Mouse (Mus musculus) frontal cortex, adult (tissue): ENCODE measurements around the gene Pdlim4.
"Not testable (repeated sequence)": the region's sequence is repeated elsewhere in the genome, so short reads cannot be mapped to it uniquely, and the experiment has no call there.

Experiments
- ATAC-seq: cut with Nextera tagmentation; 2 replicates; pipeline ENCODE4 v1.9.2; 2017; ENCODE audit warnings: mild to moderate bottlenecking, moderate library complexity, mixed read lengths; ENCODE audit not compliant: low TSS enrichment

The Pdlim4 gene

DNA sequence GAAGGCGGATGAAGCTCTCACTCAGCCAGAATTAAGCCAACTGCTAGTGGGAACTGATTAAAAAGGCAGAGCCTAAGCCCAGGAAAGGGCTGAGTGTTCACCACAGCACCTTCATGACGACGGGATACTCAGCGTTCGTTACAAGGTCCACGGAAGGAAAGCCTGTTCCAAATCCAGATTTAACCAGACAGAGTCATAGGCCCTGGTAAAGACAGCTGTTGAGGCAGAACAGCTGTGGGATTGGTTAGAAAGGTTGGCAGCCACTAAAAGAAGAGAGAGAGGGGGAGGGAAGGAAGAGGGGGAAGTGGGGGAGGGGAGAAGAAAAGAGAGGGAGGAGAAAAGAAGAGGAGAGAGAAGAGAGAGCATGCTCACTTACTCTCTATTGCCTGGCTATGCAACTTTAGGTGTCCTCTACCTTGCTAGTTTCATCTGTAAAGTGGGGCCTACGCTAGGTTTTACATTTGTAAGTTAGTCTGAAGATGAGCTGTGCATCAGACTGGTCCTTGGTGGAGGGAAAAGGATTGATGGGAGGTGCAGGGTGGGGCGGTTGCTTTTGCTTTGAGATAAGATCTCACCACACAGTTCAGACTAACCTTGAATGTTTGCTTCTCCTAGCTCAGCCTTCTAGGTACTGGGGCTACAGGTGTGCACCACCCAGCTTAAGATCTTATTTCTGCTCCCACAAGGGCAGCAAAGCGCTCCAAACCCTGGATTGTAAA is 5.9 kb downstream of the Pdlim4 start:
- no peak for ATAC-seq

DNA sequence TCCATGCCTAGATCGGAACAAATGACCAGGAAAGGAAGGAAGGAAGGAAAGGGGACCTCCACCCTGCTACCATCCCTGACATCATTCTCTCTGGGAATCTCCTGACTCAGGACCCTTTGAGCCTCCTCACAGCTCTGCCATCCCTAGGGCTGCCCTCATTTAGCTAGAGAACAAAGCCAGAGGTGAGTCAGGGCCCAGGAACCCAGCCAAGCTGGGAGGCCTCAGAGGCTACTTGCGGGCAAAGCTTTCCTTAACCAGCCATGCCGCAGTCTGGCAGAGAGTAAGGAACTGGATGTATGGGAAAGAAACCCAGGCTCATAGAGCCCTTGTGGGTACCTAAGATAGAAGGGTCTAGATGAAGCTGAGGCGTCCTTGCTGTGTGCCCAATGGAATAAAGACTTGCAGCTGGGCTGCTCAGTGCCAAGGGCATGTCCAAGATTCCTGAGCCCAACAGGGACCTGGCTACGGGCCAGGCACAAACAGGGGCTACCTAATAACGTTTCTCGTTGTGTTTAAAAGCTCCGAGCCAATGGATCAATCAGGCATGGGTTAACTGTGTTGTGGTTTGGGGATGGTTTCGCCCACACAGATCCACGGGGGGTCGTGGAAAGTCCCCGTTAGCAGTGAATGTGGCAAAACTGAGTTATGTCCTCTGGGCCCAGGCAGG is 6.6 kb downstream of the Pdlim4 start:
- no peak for ATAC-seq

DNA sequence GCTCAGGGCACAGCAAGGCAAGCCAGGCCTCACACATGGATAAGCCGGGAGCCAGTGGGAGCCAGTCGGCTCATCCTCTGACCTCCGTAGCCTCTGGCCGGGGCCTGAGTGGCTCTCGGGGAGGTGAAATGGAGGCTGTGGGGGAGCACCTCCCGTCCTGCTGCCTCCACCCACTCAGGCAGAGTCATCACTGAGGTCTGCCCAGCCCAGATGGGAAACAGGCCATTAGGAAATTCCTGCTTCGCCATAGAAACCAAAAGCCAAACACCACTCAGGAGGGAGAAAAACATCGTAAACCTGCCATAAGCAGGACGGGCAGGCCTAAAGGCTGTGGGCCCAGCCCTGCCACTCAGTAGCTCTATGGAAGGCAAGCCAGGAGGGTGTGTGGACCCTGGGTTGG is 8.5 kb downstream of the Pdlim4 start:
- no peak for ATAC-seq

DNA sequence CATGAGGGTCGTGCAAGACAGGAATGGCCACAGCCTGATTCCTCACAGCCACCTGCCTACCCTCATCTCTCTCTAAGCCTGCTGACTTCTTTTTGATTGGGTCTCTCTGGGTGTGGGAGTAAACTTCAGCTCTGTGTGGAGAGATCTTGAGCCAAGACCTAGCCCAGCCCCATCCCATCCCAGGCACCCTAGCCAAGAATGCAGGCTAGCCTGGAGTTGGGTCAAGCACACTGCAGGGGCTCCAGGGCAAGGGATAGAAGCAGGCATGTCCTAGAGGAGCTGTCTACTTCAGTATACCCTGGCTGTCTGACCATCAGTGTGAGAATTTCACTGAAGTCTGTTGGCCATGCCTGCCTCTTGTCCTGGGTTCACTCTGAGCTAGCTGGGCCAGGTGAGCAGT is 9.3 kb downstream of the Pdlim4 start:
- no peak for ATAC-seq

DNA sequence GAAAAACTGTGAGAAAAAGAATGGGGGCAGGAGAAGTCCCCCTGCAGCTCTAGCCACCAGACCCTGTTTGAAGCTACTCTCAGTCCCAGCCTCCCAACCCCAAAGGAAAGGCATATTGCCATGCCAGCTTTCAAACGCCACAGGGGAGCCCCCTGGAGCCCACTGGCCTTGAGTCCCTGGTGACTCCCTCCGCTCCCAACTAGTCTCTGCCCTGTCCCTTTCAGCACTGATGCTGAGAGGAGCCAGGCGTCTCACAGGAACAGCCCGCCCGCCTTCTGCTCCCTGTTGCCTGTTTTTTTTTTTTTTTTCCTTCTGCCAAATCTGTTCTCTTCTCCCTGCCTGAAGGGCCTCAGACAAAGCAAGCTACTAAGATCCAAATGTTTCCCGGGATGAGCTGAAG is 10.2 kb downstream of the Pdlim4 start:
- peak; percentile 88 for ATAC-seq

DNA sequence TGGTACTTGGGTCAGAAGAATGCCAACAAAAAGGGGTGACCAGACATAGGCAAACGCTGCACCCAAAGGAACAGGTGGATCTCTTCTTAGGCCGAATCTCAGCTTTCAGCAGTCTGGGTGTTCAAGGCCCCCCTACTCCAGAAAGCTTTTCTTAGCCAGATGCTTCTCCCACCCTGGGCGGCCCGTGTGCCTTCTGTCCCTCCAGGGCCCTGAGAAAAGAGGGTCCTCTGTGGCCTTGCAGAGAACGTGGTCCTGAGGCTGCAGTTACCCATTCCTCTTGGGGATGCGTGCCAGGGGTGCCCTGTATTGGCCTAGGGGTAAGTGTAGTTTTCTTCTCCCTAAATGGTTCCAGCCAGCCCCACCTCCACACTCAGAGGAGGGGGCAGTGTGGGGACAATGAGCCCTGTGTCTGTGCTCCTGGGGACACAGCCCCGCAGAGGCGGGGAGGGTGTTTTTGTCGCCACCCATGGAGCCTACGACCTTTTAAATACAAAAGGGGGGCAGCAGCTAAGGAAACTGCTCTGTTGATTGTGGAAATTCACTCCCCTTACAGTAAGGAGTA is 10.7 kb downstream of the Pdlim4 start:
- ATAC-seq: no peak

DNA sequence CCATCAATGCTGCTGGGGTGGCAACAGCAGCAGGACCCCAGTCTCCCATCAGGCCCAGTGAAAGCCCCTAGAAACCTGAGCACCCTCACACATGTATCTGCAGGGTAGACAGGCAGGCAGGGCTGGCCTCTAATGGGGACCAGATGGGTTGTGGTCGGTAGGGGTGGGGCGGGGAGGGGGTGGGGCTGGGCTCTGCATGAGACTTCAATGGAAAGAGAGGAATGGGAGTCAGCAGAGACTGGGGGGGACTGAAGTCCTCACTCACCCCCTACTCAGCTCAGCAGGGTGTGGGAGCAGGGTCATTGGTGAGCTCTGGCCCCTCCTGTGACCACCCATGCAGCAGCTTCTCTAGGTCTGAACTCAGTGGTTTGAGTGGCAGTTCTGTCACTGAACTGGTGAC is 11.4 kb downstream of the Pdlim4 start:
- no peak for ATAC-seq

DNA sequence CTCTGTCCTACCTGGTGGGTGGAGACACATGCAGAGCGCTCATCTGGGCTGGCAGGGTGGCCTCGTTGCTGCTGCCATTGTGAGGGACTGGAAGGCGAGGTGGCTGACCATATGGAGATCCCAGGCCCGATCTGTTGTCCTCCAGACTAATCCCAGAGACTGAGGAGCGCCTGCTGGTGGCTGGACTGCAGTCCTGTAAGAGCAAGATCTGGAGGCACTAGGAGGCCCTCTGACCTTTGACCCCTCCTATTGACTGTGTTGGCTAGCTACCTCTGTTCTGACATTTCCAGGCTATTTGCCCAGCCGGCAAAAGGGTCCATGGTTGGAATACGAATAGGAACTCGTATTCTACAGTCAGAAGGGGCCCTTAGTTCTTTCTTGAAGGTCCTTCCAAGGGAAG is 12.7 kb downstream of the Pdlim4 start:
- no peak for ATAC-seq

DNA sequence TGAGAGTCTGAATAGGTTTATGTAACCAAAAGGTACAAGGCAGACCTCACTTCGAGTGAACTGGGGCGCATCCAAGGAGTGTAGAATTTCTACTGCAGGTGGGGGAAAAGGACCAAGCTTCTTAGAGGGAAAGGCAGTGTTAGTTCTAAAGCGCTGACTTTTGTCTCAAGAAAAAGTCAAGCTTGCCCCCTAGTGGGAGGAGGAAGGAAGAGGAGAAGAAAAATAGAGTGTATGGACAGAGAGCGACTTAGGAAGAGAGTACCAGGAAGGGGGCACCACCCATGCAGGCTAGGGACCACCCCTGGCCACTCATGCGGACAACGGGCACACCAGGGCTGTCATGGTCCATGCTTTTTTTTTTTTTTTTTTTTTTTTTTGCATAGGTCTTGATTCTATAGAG is 14.6 kb downstream of the Pdlim4 start:
- 0 out of 2 replicates have a peak, but pooled peaks have one; percentile 14 for ATAC-seq

DNA sequence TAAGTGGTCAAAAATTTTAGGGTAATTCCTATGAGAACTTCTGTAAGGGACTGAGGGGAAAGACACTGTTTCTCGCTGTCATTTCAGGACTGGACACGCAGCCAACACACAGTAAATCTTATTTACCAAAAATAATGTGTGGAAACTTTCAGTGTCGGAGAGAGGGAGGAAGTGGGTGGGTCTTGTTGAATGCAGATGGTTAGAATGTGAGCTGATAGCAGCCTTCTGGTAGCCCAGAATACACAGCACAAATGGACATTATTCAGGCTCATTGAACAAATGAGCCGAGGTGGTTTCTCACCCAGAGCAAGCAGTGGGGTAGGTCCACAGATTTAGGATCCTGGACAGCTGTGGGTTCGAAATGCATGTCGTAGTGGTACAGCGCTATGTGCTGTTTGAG is 15.7 kb downstream of the Pdlim4 start:
- peak; percentile 38 for ATAC-seq

DNA sequence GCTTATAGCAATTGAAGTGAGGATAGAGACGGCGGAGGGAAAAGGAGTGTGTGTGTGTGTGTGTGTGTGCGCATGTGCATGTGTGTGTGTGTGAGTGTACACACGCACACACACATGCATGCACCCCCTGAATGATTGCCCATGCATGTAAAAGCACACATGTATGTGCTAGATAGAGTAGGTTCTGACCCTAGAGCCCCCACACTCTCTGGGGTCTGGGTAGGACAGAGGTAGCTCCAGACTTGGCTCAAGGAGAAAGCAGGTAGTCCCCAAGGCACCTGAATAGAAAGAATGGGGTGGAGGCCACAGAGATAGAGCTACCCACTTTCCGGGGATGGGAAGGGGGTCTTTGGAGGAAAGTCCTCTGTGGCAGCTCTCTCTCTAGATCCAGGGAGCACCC is 16.7 kb downstream of the Pdlim4 start:
- no peak for ATAC-seq

DNA sequence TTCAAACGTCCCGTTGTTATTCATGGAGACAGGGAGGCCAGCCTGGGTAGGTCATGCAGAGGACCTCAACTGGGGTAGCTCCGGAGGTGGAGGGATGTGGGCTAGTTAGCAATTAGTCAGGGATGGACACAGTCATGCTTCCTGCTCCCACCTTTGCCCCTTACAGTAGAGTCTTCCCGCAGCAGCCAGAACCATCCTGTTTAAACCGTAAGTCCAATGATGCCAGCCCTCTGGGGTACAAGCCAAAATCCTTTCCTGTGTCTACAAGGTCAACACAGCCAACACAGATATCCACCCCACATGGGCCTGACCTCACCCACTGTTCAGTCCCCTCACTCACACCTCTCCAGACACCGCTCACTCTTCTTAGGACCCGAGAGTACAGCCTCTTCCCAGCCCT is 17.7 kb downstream of the Pdlim4 start:
- no peak for ATAC-seq

DNA sequence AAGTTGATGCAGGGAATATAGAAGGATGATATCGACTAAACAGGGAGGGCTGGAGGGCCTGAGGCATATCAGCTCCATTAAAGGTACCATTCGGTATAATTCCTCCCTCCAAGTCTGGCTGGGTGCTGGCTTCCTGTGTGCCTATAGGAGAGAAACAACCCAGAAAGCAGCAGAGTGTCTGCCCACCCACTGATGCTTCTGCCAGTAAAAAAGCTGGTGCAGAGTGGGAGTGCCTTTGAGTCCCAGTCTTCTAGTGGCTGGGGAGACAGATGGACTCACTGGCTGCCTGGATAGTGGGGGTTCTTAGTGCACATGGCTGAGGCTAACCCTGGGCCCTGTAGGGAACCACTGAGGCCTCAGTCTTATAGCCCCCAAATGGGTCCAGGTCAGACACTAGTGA is 18.6 kb downstream of the Pdlim4 start:
- ATAC-seq: peak; percentile 95

DNA sequence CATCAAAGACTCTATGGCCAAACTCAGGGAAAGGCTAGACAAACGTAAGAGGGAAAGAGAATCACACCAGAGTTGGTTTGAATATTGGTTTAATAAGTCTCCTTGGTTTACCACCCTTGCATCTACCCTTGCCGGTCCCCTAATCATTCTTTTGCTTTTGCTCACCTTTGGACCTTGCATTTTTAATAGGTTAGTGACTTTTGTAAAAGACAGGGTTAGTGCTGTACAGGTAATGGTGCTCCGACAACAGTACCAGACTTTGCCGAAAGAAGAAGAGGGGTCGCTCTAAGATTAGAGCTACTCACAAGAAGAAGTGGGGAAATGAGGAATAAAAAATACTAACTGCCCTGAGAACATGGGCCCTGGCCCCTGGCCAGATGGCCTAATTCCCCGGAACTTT is 28.1 kb downstream of the Pdlim4 start:
- ATAC-seq: no peak

DNA sequence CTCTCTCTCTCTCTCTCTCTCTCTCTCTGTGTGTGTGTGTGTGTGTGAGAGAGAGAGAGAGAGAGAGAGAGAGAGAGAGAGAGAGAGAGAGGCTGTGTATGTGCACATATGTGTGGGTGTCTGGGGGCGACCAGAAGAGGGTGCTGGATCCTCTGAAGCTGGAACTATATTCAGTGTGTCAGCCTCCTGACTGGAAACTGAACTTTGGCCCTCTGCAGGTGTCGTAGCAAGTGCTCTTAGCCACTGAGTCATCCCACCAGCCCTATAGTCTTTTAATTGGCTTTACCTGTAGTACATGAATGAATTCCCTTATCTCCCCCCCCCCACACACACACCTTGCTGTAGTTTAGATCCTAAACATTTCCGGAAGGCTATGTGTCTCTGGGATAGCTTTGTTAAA is 35.9 kb downstream of the Pdlim4 start:
- not testable (repeated sequence) for ATAC-seq

DNA sequence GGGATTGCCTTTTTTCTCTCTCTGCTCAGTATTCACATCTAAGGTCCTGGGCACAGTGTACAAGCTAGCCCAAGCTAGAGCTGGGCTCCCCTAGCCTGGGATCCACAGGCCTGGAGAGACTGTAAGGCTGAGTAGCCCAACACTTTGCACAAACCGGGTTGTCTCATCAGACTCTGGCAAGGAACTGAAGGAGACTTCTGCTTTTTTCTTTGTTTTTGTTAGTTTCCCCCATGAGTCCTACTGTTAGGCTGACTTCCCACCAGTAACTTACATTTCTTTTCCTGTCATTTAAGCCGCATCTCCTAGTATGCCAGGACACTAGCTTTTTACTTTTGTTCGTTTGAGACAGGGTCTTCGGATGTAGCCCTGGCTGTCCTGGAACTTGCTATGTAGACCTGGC is 39.8 kb downstream of the Pdlim4 start:
- ATAC-seq: no peak; the same call in 1 of the 2 replicates

DNA sequence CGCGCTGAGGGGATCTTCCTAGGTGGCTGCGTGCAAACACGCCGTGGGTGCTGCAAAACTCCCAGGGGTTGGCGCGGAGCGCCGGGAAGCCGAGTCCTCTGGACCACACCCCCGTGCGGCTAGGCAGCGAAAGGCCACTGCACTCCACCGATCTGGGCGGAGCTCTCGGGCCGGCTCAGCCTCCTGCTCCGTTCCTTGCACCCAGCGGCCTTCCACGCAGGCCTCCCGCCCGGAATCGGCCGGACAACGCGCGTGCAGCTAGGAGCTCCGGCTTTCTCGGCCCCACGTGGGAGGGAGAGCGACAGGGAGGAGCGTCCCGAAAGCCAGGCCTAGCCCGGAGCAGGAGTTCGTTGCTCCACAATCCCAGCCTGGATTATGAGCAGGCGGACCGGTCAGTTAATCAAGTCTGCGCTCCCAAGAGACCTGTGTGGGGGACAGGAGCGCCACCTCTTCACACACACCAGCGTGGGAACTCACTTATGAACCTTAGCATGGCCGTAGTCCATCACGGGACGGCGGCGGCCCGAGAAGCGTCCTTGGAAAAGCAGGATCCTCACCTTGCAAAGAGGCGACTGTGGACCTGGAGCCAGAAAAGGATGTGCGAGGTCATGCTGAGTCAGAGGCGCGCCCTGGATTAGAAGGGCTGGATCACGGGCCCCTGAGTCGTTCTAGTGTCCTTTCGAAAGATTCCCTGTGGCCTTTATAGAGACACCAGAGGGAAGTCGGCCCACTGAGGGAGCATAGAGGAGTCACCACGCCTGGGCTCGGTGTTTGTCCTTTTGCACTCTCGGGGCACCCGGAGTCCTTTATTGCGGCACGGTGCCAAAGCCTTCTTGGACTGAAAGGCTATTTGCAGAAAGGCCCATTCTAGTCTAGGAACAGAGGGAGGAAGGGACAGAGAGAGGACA is 40.5 kb downstream of the Pdlim4 start, which contains the start of gene Slc22a4:
TSS of gene Slc22a4 (minus strand) at position 47 of the 908 bp plus-strand sequence.
- ATAC-seq: peak; percentile 77

DNA sequence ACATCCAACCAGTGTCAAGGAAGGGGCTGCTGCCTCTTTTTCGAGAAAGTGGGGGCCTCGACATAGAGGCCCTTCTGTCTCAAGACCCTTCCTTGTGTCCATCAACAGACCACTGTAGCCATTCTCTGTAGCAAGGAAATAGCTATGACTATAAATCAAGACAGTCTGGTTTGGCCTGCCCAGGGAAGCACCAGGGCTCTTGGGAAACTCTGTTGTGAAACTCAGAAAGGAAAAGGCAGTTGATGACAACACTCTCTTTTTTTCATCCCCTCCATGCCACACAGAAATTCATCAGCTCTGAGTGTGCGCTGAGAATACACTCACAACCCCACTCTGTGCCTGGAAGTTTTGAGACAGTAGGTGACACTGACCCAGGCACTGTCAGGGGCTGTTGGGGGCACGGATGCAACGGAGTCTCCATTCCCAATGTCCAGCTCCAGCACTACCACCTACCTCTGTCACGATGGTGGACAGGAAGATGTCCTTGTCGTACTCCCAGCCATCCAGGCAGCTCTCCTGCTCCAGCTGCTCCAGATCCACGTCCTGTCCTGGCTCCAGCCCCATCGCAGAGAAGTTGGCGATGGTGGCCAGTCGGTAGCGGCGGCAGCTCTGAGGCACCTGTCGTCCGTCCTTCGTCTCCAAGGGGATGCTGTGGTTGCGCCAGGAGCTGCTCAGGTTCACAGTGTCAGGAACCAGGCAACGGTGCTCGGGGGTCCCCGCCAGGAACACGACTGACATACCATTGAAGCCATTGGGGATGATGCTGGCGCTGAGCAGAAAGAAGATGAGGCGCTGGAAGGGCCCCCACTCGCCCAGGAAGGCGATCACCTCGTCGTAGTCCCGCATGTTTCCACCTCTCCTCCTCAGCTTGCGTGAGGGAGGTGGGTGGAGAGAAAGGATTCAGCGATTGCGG is 41.4 kb downstream of the Pdlim4 start:
- 0 out of 2 replicates have a peak, but pooled peaks have one; percentile 15 for ATAC-seq

DNA sequence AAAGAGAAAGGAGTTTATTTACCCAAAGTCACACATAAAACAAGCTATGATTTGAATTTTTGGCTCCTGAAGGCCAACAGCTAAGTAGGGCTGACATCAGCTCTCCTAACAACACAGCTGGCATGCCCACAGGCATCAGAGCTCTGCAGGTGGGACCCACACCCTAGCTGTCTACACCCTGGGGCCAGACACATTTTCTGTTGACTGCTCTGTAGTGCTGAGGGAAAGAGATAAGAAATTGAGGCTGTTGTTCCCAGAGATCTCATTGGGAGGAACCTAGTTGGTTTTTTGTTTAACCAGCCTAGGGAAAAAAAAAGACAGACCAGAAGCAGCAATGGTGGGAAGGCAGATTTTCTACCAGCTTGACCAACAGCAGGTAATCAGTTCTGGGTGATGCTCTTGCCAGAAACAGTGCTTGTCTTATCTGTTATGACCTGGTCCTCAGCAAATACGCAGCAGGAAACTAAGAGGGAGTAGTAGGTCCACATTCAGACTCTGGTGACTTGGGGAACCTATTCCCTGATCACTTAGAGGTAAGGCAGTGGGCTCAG is 42.2 kb downstream of the Pdlim4 start:
- ATAC-seq: no peak

DNA sequence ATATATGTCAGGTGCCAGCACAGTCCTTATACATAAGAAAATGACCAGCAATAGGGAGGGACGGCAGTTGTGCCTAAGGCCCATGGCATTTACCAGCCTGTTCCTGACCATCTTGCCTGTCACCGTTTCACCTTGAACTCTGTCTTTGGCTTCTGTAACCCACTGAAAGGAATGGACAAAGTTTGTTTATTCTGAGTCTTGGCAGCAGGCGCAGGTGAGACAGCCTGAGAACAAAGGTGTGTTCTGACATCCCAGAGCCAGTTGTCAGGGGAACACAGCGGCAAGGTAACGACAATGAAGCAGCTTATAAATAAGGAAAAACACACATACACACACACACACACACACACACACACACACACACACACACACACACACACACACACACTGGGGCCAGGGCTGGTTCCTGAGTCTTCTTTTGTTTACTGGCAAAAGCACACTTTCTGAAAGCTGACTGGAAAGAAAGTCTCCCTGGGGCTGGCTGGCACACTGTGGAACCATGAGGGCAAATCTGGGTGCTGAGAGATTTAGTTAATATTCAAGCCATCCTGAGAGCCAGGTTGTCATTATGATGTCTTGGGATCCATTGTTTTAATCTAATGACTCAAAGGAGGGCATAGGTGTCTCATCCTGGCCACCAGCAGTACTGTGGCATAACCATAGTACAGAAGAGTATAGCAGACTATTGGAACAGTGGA is 47.3 kb downstream of the Pdlim4 start:
- no peak for ATAC-seq
